Mouse (Mus musculus) cerebellum, postnatal 10 days (tissue): ENCODE results near the gene Zswim9.

Experiments
- DNase-seq, 2 experiments: peaks; one replicate each; pipeline ENCODE4 v3.0.0; 2021; ENCODE audit warnings: mixed read lengths in 2 of 2

Gene Zswim9

GRCm38 (mm10) chr7:13264396-13264795 lies 14.1 kb downstream of the Zswim9 start:
- peak in 1 of 2 experiments; percentile 9 for DNase-seq

- DNase-seq: no peak
Measured at GRCm38 (mm10) chr7:13263851-13264250, 14.7 kb downstream of the Zswim9 start.

GRCm38 (mm10) chr7:13260746-13261700 lies 17.5 kb downstream of the Zswim9 start:
- DNase-seq: no peak

- DNase-seq: no peak
Measured at GRCm38 (mm10) chr7:13212720-13213119, 65.8 kb downstream of the Zswim9 start, which contains the start of gene Vmn1r89. Vmn1r89 (plus strand) TSS chr7:13213020.
